Mouse (Mus musculus) thymus, adult 2 months (tissue): ENCODE results near the gene BC005561. TPM values are rescaled to one million over a fixed set of nuclear protein-coding genes. Genes with fewer than 3 reads are reported as not detected.

ENCODE experiments used
- DNase-seq: peaks from one replicate; pipeline ENCODE4 v3.0.0; 2021
- H3K27ac ChIP-seq: fragments of 200-500 bp; 2 replicates; pipeline ENCODE4 v1.5.1; 2012; ENCODE audit warnings: low read length, control low read depth; ENCODE audit not compliant: control insufficient read depth, insufficient read depth
- H3K27me3 ChIP-seq: fragments of 200-500 bp; 2 replicates; pipeline ENCODE4 v1.6.1; 2012; ENCODE audit warnings: mild to moderate bottlenecking, low read length, moderate library complexity, mixed read lengths; ENCODE audit not compliant: control insufficient read depth, insufficient read depth
- H3K36me3 ChIP-seq: fragments of 200-500 bp; 2 replicates; pipeline ENCODE4 v1.6.1; 2012; ENCODE audit warnings: mild to moderate bottlenecking, low read length, moderate library complexity; ENCODE audit not compliant: control insufficient read depth, insufficient read depth
- H3K4me1 ChIP-seq: fragments of 200-500 bp; replicated peaks from 2 replicates; pipeline ENCODE4 v1.6.1; 2012; ENCODE audit warnings: low read length; ENCODE audit not compliant: control insufficient read depth, insufficient read depth
- H3K4me3 ChIP-seq: fragments of 200-500 bp; 2 replicates; pipeline ENCODE4 v1.5.1; 2012; ENCODE audit warnings: mild to moderate bottlenecking, low read length, control low read depth, moderate library complexity; ENCODE audit not compliant: control insufficient read depth, insufficient read depth
- CTCF ChIP-seq: fragments of 200-500 bp; IDR thresholded peaks from 2 replicates; pipeline ENCODE4 v1.5.1; 2012; ENCODE audit warnings: mild to moderate bottlenecking, control low read depth, low read length, moderate library complexity, borderline replicate concordance; ENCODE audit not compliant: control insufficient read depth, poor library complexity, insufficient read depth; ENCODE audit errors: extremely low read depth
- POLR2A ChIP-seq: fragments of 200-500 bp; IDR thresholded peaks from 2 replicates; pipeline ENCODE4 v1.6.1; 2012; ENCODE audit warnings: mild to moderate bottlenecking, low read length, control low read depth, moderate library complexity; ENCODE audit not compliant: control insufficient read depth, poor library complexity, insufficient read depth; ENCODE audit errors: extremely low read depth
- WGBS: fragments of 180-500 bp; shearing (Covaris S2); methylation state at CpG from one replicate; pipeline ENCODE4 v1.1.7; 2018; 5-methylcytosine and 5-hydroxymethylcytosine counted together
- polyA plus RNA-seq: library from polyadenylated mRNA; depleted of rRNA; stranded (reverse); fragments of >200 nt; gene quantifications from 2 replicates; pipeline ENCODE4 v1.2.3, GENCODE M21; 2012; rRNA removed

Gene BC005561
- polyA plus RNA-seq = 1.6 and 2.2 TPM in 2 replicates

GRCm38 (mm10) chr5:104508195-104508891 lies at the start of gene BC005561:
Gene BC005561, plus strand, starts transcription at chr5:104508352.
- H3K27ac ChIP-seq = no peak within 1 kb of the TSS
- peak within 1 kb of the TSS; percentile 90 for H3K4me3 ChIP-seq
- no peaks in the 10 kb centered on the region for H3K36me3 ChIP-seq
- H3K27me3 ChIP-seq = no peaks in the 10 kb centered on the region
- no peak for TF ChIP-seq POLR2A
- no peak for TF ChIP-seq CTCF
- no peaks in the 10 kb centered on the region; the same call in 1 of the 2 replicates for H3K4me1 ChIP-seq
- under 1% methylated on average over 79 of the region's 83 CpGs for WGBS
- DNase-seq = peak; percentile 79

DNA sequence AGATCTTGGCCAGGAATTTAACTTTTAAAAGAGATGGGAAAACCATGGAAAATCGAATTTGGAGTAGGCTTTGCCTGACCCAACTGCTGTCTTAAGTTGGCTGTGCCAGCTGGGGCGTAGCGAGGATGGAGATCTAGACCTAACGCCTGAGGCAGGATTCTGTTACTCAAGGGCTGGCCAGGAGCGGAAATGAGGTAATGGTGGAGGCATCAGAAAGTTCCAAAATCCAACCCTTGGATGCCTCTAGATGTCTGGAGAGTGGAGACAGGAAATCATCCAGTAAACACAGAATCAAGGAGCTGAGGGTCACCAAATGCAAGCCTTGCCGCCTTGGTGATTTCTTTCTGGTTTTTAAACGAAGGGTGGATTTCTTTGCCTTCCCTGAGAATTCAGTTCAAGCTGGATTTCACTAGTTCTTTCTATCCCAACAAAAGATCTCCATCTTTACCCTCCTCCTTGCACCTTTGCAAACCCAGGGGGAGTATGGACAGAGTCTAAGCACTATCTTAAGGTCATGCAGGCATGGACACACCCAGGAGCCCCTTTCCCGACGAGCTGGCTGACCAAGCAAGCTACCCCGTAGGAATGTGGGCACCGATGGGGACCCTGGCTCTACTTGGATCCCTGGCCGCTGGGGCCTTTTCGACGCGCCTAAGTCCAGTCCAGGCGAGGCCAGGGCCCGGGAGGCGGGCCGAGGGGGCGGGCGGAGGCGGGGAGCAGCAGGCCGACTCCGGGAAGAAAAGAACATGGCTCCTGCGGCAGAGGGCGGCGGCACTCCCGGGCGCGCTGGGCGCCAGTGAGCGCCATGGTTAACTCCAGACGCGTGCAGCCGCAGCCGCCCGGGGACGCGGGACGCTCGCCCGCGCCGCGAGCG lies 49.1 kb upstream of the BC005561 start, which contains the start of gene Pkd2:
TSS of gene Pkd2 (plus strand) at position 619 of the 874 bp plus-strand sequence.
- Histone ChIP-seq H3K4me1 (no peaks in the 10 kb centered on the region), H3K27ac (peak within 1 kb of the TSS; percentile 29; the same call in 1 of the 2 replicates), H3K4me3 (peak within 1 kb of the TSS; percentile 30), H3K36me3 (no peaks in the 10 kb centered on the region), H3K27me3 (peaks cover 11% of the 10 kb centered on the region; the same call in 1 of the 2 replicates)
- TF ChIP-seq CTCF = no peak
- DNase-seq = no peak
- 15% methylated on average over 46 of the region's 46 CpGs for WGBS

GRCm38 (mm10) chr5:104459706-104460455 lies 48.3 kb upstream of the BC005561 start:
- no peaks in the 10 kb centered on the region for H3K36me3 ChIP-seq
- peak overlapping the region; percentile 30 for H3K4me3 ChIP-seq
- TF ChIP-seq CTCF = no peak
- TF ChIP-seq POLR2A = no peak
- peaks cover 11% of the 10 kb centered on the region; the same call in 1 of the 2 replicates for H3K27me3 ChIP-seq
- H3K4me1 ChIP-seq = no peaks in the 10 kb centered on the region
- 3% methylated on average over 82 of the region's 82 CpGs for WGBS
- no peak for DNase-seq
- no peak overlapping the region for H3K27ac ChIP-seq

GRCm38 (mm10) chr5:104460456-104460838 lies 47.7 kb upstream of the BC005561 start:
- no peak for DNase-seq
- Histone ChIP-seq H3K4me3 (no peak overlapping the region), H3K36me3 (no peaks in the 10 kb centered on the region), H3K27ac (no peak overlapping the region), H3K4me1 (no peaks in the 10 kb centered on the region), H3K27me3 (peaks cover 11% of the 10 kb centered on the region; the same call in 1 of the 2 replicates)
- no peak for TF ChIP-seq POLR2A
- no peak for TF ChIP-seq CTCF
- 45% methylated on average over 3 of the region's 3 CpGs for WGBS

- no peak overlapping the region for H3K4me3 ChIP-seq
- WGBS = 82% methylated on average over 7 of the region's 7 CpGs
These were observed 47.3 kb upstream of the BC005561 start for GRCm38 (mm10) chr5:104460856-104461255.

GRCm38 (mm10) chr5:104465279-104465678 lies 42.9 kb upstream of the BC005561 start:
- Histone ChIP-seq H3K36me3 (no peaks in the 10 kb centered on the region), H3K4me1 (no peaks in the 10 kb centered on the region), H3K4me3 (no peak overlapping the region), H3K27me3 (no peaks in the 10 kb centered on the region), H3K27ac (no peak overlapping the region)
- DNase-seq = no peak
- TF ChIP-seq CTCF = no peak
- TF ChIP-seq POLR2A = no peak
- 94% methylated on average over 8 of the region's 8 CpGs for WGBS

More at GRCm38 (mm10) chr5:104460856-104461255, 47.3 kb upstream of the BC005561 start:
- no peaks in the 10 kb centered on the region for H3K4me1 ChIP-seq
- H3K36me3 ChIP-seq = no peaks in the 10 kb centered on the region
- H3K27me3 ChIP-seq = peaks cover 11% of the 10 kb centered on the region; the same call in 1 of the 2 replicates
- no peak overlapping the region for H3K27ac ChIP-seq
- TF ChIP-seq POLR2A = no peak
- no peak for TF ChIP-seq CTCF
- DNase-seq = no peak
